Mouse (Mus musculus) thymus, postnatal 14 days (tissue): ENCODE data around the gene Cacng4.

Experiments used
- DNase-seq: peaks from one replicate; pipeline ENCODE4 v3.0.0; 2021

Gene Cacng4

GRCm38 (mm10) chr11:107714368-107714767, 80.0 kb downstream of the Cacng4 start:
- DNase-seq: no peak

- DNase-seq: no peak
Observed at GRCm38 (mm10) chr11:107710379-107710778, 84.0 kb downstream of the Cacng4 start.

- DNase-seq: no peak
Observed at GRCm38 (mm10) chr11:107707897-107708610, 86.3 kb downstream of the Cacng4 start.

- DNase-seq: no peak
Observed at GRCm38 (mm10) chr11:107705476-107706074, 88.8 kb downstream of the Cacng4 start.

GRCm38 (mm10) chr11:107705060-107705459, 89.3 kb downstream of the Cacng4 start:
- no peak for DNase-seq

GRCm38 (mm10) chr11:107703272-107704134, 90.9 kb downstream of the Cacng4 start:
- no peak for DNase-seq

- no peak for DNase-seq
Observed at GRCm38 (mm10) chr11:107699967-107700366, 94.4 kb downstream of the Cacng4 start.

GRCm38 (mm10) chr11:107693338-107693737, 101.0 kb downstream of the Cacng4 start:
- no peak for DNase-seq

- no peak for DNase-seq
Observed at GRCm38 (mm10) chr11:107691569-107691968, 102.8 kb downstream of the Cacng4 start.

GRCm38 (mm10) chr11:107688480-107688879, 105.9 kb downstream of the Cacng4 start:
- no peak for DNase-seq

GRCm38 (mm10) chr11:107686290-107686689, 108.1 kb downstream of the Cacng4 start:
- DNase-seq: no peak

GRCm38 (mm10) chr11:107683544-107684465, 110.6 kb downstream of the Cacng4 start:
- no peak for DNase-seq

GRCm38 (mm10) chr11:107682694-107683355, 111.5 kb downstream of the Cacng4 start:
- DNase-seq: no peak
